Mouse (Mus musculus): Measurements from ENCODE around the gene Eef1akmt1. TPM values are rescaled to one million over a fixed set of nuclear protein-coding genes. Genes with fewer than 3 reads are reported as not detected.
A peak's percentile ranks its signal among the peaks of the same experiment; 100 is the strongest.

Eef1akmt1 gene
- polyA plus RNA-seq, 1 experiment from 2014 or later: 84.4 TPM

DNA sequence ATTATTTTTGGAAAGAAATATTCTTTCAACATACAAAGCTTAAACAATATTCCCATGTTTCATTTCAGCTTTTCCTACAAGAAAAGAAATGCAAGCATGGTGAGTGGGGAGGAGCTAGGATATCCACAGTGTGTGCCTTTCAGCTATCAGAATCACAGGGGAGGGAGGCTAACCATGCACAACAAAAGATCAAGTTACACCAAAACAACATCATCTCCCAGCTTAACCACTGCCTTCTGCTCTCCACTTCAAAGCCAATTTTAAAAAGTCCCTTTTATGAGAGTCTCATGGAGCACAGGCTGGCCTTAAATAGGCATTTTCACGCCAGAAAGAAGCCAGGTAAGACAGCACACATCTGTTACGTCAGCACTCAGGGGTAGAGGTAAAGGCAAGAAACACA lies 39.6 kb upstream of the Eef1akmt1 start:
- 32% methylated on average over 2 of the region's 2 CpGs for WGBS
- no peaks in the 10 kb centered on the region for H3K27me3 ChIP-seq (ENCODE audit: insufficient read depth, low read length)
- H3K4me1 ChIP-seq (replicated peaks; ENCODE audit: insufficient read depth, low read length): peaks cover 4% of the 10 kb centered on the region; the same call in 1 of the 2 replicates
- H3K4me2 ChIP-seq (ENCODE audit: low read length): no peak overlapping the region
- H3K9me3 ChIP-seq (replicated peaks; ENCODE audit: low read length): no peaks in the 10 kb centered on the region
- no peak overlapping the region for H3K4me3 ChIP-seq (replicated peaks; ENCODE audit: low read depth, low read length)
- DNase-seq (ENCODE audit: low spot score) (peak; percentile 82), ATAC-seq (replicated peaks; ENCODE audit: low FRiP score, low read depth) (no peak)
- H3K36me3 ChIP-seq (ENCODE audit: insufficient read depth, low read length): no peaks in the 10 kb centered on the region
- peak overlapping the region; percentile 77 for H3K27ac ChIP-seq
- H3K9ac ChIP-seq (ENCODE audit: low read depth, low read length): no peak overlapping the region
- TF ChIP-seq CTCF (IDR thresholded peaks at IDR 0.05; ENCODE audit: low read depth): no peak

- TF ChIP-seq CTCF (IDR thresholded peaks at IDR 0.05; ENCODE audit: low read depth): no peak
- WGBS: 74% methylated on average over 4 of the region's 4 CpGs
- no peak for ATAC-seq (replicated peaks; ENCODE audit: low FRiP score, low read depth)
- Histone ChIP-seq H3K4me3 (replicated peaks; ENCODE audit: low read depth, low read length) (no peak overlapping the region), H3K4me2 (ENCODE audit: low read length) (no peak overlapping the region), H3K36me3 (ENCODE audit: insufficient read depth, low read length) (no peaks in the 10 kb centered on the region), H3K9me3 (replicated peaks; ENCODE audit: low read length) (no peaks in the 10 kb centered on the region), H3K27me3 (ENCODE audit: insufficient read depth, low read length) (no peaks in the 10 kb centered on the region), H3K27ac (no peak overlapping the region), H3K4me1 (replicated peaks; ENCODE audit: insufficient read depth, low read length) (peaks cover 4% of the 10 kb centered on the region; the same call in 1 of the 2 replicates), H3K9ac (ENCODE audit: low read depth, low read length) (no peak overlapping the region)
- no peak for DNase-seq (ENCODE audit: low spot score)
Observed at GRCm38 (mm10) chr14:57609816-57610329, 38.5 kb upstream of the Eef1akmt1 start.

- WGBS: 18% methylated on average over 1 of the region's 1 CpGs
- TF ChIP-seq CTCF (IDR thresholded peaks at IDR 0.05; ENCODE audit: low read depth): no peak
- H3K4me1 ChIP-seq (replicated peaks; ENCODE audit: insufficient read depth, low read length): peaks cover 4% of the 10 kb centered on the region; the same call in 1 of the 2 replicates
- H3K9ac ChIP-seq (ENCODE audit: low read depth, low read length): no peak overlapping the region
- no peaks in the 10 kb centered on the region for H3K27me3 ChIP-seq (ENCODE audit: insufficient read depth, low read length)
- no peak overlapping the region for H3K4me2 ChIP-seq (ENCODE audit: low read length)
- H3K9me3 ChIP-seq (replicated peaks; ENCODE audit: low read length): no peaks in the 10 kb centered on the region
- no peak overlapping the region for H3K4me3 ChIP-seq (replicated peaks; ENCODE audit: low read depth, low read length)
- no peak overlapping the region for H3K27ac ChIP-seq
- DNase-seq (ENCODE audit: low spot score) (peak; percentile 56), ATAC-seq (replicated peaks; ENCODE audit: low FRiP score, low read depth) (no peak)
- H3K36me3 ChIP-seq (ENCODE audit: insufficient read depth, low read length): peaks cover 12% of the 10 kb centered on the region; the same call in 1 of the 2 replicates
Observed at GRCm38 (mm10) chr14:57607500-57607899, 36.1 kb upstream of the Eef1akmt1 start.

- Histone ChIP-seq H3K4me3 (replicated peaks; ENCODE audit: low read depth, low read length) (no peak overlapping the region), H3K9ac (ENCODE audit: low read depth, low read length) (no peak overlapping the region), H3K27me3 (ENCODE audit: insufficient read depth, low read length) (no peaks in the 10 kb centered on the region), H3K27ac (no peak overlapping the region), H3K36me3 (ENCODE audit: insufficient read depth, low read length) (peaks cover 19% of the 10 kb centered on the region; the same call in 1 of the 2 replicates), H3K4me1 (replicated peaks; ENCODE audit: insufficient read depth, low read length) (peaks cover 4% of the 10 kb centered on the region; the same call in 1 of the 2 replicates), H3K4me2 (ENCODE audit: low read length) (no peak overlapping the region), H3K9me3 (replicated peaks; ENCODE audit: low read length) (no peaks in the 10 kb centered on the region)
- no peak for TF ChIP-seq CTCF (IDR thresholded peaks at IDR 0.05; ENCODE audit: low read depth)
- 47% methylated on average over 8 of the region's 8 CpGs for WGBS
- no peak for ATAC-seq (replicated peaks; ENCODE audit: low FRiP score, low read depth)
- DNase-seq (ENCODE audit: low spot score): peak; percentile 55
Observed at GRCm38 (mm10) chr14:57606663-57607365, 35.4 kb upstream of the Eef1akmt1 start.

GRCm38 (mm10) chr14:57593279-57593678 lies 21.9 kb upstream of the Eef1akmt1 start:
- no peak overlapping the region for H3K4me3 ChIP-seq (replicated peaks; ENCODE audit: low read depth, low read length)
- ATAC-seq (replicated peaks; ENCODE audit: low FRiP score, low read depth) (no peak), DNase-seq (ENCODE audit: low spot score) (no peak)
- peaks cover 37% of the 10 kb centered on the region for H3K36me3 ChIP-seq (ENCODE audit: insufficient read depth, low read length)
- H3K27ac ChIP-seq: no peak overlapping the region
- no peak for TF ChIP-seq CTCF (IDR thresholded peaks at IDR 0.05; ENCODE audit: low read depth)
- no peak overlapping the region for H3K9ac ChIP-seq (ENCODE audit: low read depth, low read length)
- H3K4me2 ChIP-seq (ENCODE audit: low read length): no peak overlapping the region
- 92% methylated on average over 5 of the region's 5 CpGs for WGBS
- no peaks in the 10 kb centered on the region for H3K27me3 ChIP-seq (ENCODE audit: insufficient read depth, low read length)
- H3K9me3 ChIP-seq (replicated peaks; ENCODE audit: low read length): no peaks in the 10 kb centered on the region
- no peaks in the 10 kb centered on the region for H3K4me1 ChIP-seq (replicated peaks; ENCODE audit: insufficient read depth, low read length)

- no peak for TF ChIP-seq CTCF (IDR thresholded peaks at IDR 0.05; ENCODE audit: low read depth)
- Histone ChIP-seq H3K36me3 (ENCODE audit: insufficient read depth, low read length) (peaks cover 37% of the 10 kb centered on the region), H3K9ac (ENCODE audit: low read depth, low read length) (no peak overlapping the region), H3K27ac (no peak overlapping the region), H3K27me3 (ENCODE audit: insufficient read depth, low read length) (no peaks in the 10 kb centered on the region), H3K4me2 (ENCODE audit: low read length) (no peak overlapping the region), H3K4me3 (replicated peaks; ENCODE audit: low read depth, low read length) (no peak overlapping the region), H3K4me1 (replicated peaks; ENCODE audit: insufficient read depth, low read length) (no peaks in the 10 kb centered on the region), H3K9me3 (replicated peaks; ENCODE audit: low read length) (no peaks in the 10 kb centered on the region)
- WGBS: 98% methylated on average over 3 of the region's 3 CpGs
- DNase-seq (ENCODE audit: low spot score) (no peak), ATAC-seq (replicated peaks; ENCODE audit: low FRiP score, low read depth) (no peak)
Observed at GRCm38 (mm10) chr14:57591830-57592229, 20.4 kb upstream of the Eef1akmt1 start.

Measured in kidney, postnatal 0 days (tissue).